In genomic region chr2:35952187-35952958, GRCm38 (mm10) we compare ENCODE assay signal across 20 mouse cellular contexts. TPM values are rescaled to one million over a fixed set of nuclear protein-coding genes. Genes with fewer than 3 reads are reported as not detected.
DNase-seq lines count a peak whose midpoint lies in the region; ATAC-seq and TF ChIP-seq lines count a peak whose summit lies in the region.
"Had no signal": no experiment of that assay in that cellular context is flagged by ENCODE, and none has a peak within 500 bp of the region (broad histone marks: within the 10 kb centered on the region; RNA-seq: fewer than 3 reads in every experiment).

No protein-coding gene starts in this region.

- TF ChIP-seq POLR2A in liver, adult 2 months (IDR thresholded peaks at IDR 0.05; ENCODE audit: extremely low read depth, insufficient read depth, low read length) = no peak
- TF ChIP-seq POLR2A in brain, embryonic 14.5 days (IDR thresholded peaks at IDR 0.05; ENCODE audit: borderline replicate concordance, extremely low read depth, insufficient read depth, insufficient read length, poor library complexity, severe bottlenecking) = no peak

- WGBS in liver, adult 2 months = 39% methylated on average over 16 of the region's 16 CpGs
- 66% methylated on average over 16 of the region's 16 CpGs for WGBS in liver, embryonic 11.5 days
- WGBS in limb, embryonic 10.5 days = 54% methylated on average over 16 of the region's 16 CpGs

- H3K27me3 ChIP-seq in liver, adult 2 months (ENCODE audit: control insufficient read depth, insufficient read depth, low read length) = no peaks in the 10 kb centered on the region
- H3K27me3 ChIP-seq in liver, embryonic 11.5 days (replicated peaks; ENCODE audit: control insufficient read depth, insufficient read depth, low read length) = no peaks in the 10 kb centered on the region
- H3K27me3 ChIP-seq in limb, embryonic 10.5 days (ENCODE audit: low read depth, poor library complexity, severe bottlenecking) = 0 out of 2 replicates have a peak, but pooled peaks cover 16% of the 10 kb centered on the region
- H3K27me3 ChIP-seq: intestine, embryonic 15.5 days had no signal

- DNase-seq in liver, adult 2 months (ENCODE audit: extremely low read depth, low read depth, low spot score) = peak; percentile 77
- DNase-seq in liver, embryonic 11.5 days (ENCODE audit: low spot score) = no peak
- peak; percentile 55 for DNase-seq in MN1 (ENCODE audit: low spot score)
- DNase-seq in brain, embryonic 14.5 days (ENCODE audit: low read depth) = peak; percentile 33
- DNase-seq in limb, embryonic 10.5 days (ENCODE audit: low spot score) = no peak
- DNase-seq in layer of hippocampus, adult 9-10 months (ENCODE audit: low spot score) = no peak
- DNase-seq: adrenal gland, adult 8-10 months; cerebellum, adult 11-12 months; cerebellum, postnatal 25 days; embryo, embryonic 11 days; gastrocnemius, postnatal 14 days; heart, adult 2 months; heart, postnatal 36 days; kidney, postnatal 4 days; lung, adult 2 months; right cerebral cortex, adult 18-20 months had no signal

- no peaks in the 10 kb centered on the region for H3K9me3 ChIP-seq in liver, embryonic 11.5 days (ENCODE audit: control insufficient read depth, low read length)
- H3K9me3 ChIP-seq in limb, embryonic 10.5 days (replicated peaks) = 0 out of 2 replicates have a peak, but pooled peaks cover 2% of the 10 kb centered on the region
- H3K9me3 ChIP-seq: intestine, embryonic 15.5 days had no signal

- H3K4me3 ChIP-seq in liver, adult 2 months (ENCODE audit: insufficient read depth, low read depth, low read length) = no peak overlapping the region
- H3K4me3 ChIP-seq in liver, embryonic 11.5 days (ENCODE audit: low read depth, low read length) = no peak overlapping the region
- no peak overlapping the region for H3K4me3 ChIP-seq in limb, embryonic 10.5 days
- H3K4me3 ChIP-seq: heart, adult 2 months; intestine, embryonic 15.5 days; limb, embryonic 13.5 days; myocyte had no signal

- no peaks in the 10 kb centered on the region for H3K36me3 ChIP-seq in liver, adult 2 months (ENCODE audit: control insufficient read depth, insufficient read depth, low read length)
- no peaks in the 10 kb centered on the region for H3K36me3 ChIP-seq in liver, embryonic 11.5 days (ENCODE audit: control insufficient read depth, insufficient read depth, low read length)
- H3K36me3 ChIP-seq in limb, embryonic 10.5 days = no peaks in the 10 kb centered on the region
- H3K36me3 ChIP-seq: intestine, embryonic 15.5 days; limb, embryonic 13.5 days had no signal

- H3K4me2 ChIP-seq in liver, embryonic 11.5 days = no peak overlapping the region
- H3K4me2 ChIP-seq: intestine, embryonic 15.5 days; limb, embryonic 13.5 days had no signal

- no peak overlapping the region for H3K9ac ChIP-seq in liver, adult 2 months (ENCODE audit: low read depth, low read length)
- H3K9ac ChIP-seq in liver, embryonic 11.5 days (ENCODE audit: low read depth, low read length) = no peak overlapping the region
- H3K9ac ChIP-seq: intestine, embryonic 15.5 days; limb, embryonic 13.5 days had no signal

- no peaks in the 10 kb centered on the region for H3K79me2 ChIP-seq in liver, adult 2 months (ENCODE audit: control insufficient read depth, insufficient read depth, low read length)

- H3K27ac ChIP-seq in liver, adult 2 months (replicated peaks; ENCODE audit: insufficient read depth, low read depth, low read length) = no peak overlapping the region
- H3K27ac ChIP-seq in liver, embryonic 11.5 days (ENCODE audit: low read depth, low read length) = no peak overlapping the region
- H3K27ac ChIP-seq in limb, embryonic 10.5 days = peak overlapping the region; percentile 16; the same call in 1 of the 2 replicates
- H3K27ac ChIP-seq: heart, adult 2 months; intestine, embryonic 15.5 days; limb, embryonic 13.5 days had no signal

- no peak for TF ChIP-seq CTCF in liver, adult 2 months (IDR thresholded peaks at IDR 0.05; ENCODE audit: low read depth, low read length)
- no peak for TF ChIP-seq CTCF in brain, embryonic 14.5 days (IDR thresholded peaks at IDR 0.05; ENCODE audit: borderline replicate concordance, extremely low read depth, insufficient read depth, insufficient read length)

- no peak for ATAC-seq in liver, embryonic 11.5 days (replicated peaks; ENCODE audit: low FRiP score)
- no peak for ATAC-seq in monocyte, adult 5-6 weeks (replicated peaks; ENCODE audit: insufficient number of reproducible peaks, low FRiP score, low TSS enrichment, poor library complexity, severe bottlenecking)
- ATAC-seq: intestine, embryonic 15.5 days had no signal

- no peaks in the 10 kb centered on the region; the same call in none of the 2 replicates for H3K4me1 ChIP-seq in liver, adult 2 months (ENCODE audit: control insufficient read depth, insufficient read depth, low read length)
- H3K4me1 ChIP-seq in liver, embryonic 11.5 days (replicated peaks; ENCODE audit: control insufficient read depth, insufficient read depth, low read length) = no peaks in the 10 kb centered on the region
- peaks cover 22% of the 10 kb centered on the region for H3K4me1 ChIP-seq in limb, embryonic 10.5 days
- H3K4me1 ChIP-seq: intestine, embryonic 15.5 days had no signal

RNA-seq across cellular contexts. Expression of gene Ttll11, which starts 27.3 kb away (rescaled TPM):
- total RNA-seq in liver, adult 2 months (2014; rRNA removed) = 0.07 and 0.09 TPM in 2 replicates
- polyA plus RNA-seq in liver, adult 2 months (2012; rRNA removed) = 0.15 and 0.55 TPM in 2 replicates
- polyA plus RNA-seq in liver, embryonic 11.5 days (2014; fragmentation: Nextera tagmentation; extraction: Ambion mirVana) = 0.36 and 0.45 TPM in 2 replicates
- 7.8 and 9.3 TPM in 2 replicates for polyA plus RNA-seq in brain, embryonic 14.5 days (2012; rRNA removed)
- polyA plus RNA-seq in limb, embryonic 10.5 days (2016; fragmentation: Nextera tagmentation; extraction: Ambion mirVana) = 0.65 TPM in 2 replicates
- 1.6 TPM in 1 of 3 replicates, not detected in the others for total RNA-seq in monocyte, adult 5-6 weeks (2017)

Comparison
In these comparisons a context has a peak if more than half of its experiments do, and no peak if none do; other contexts are left out.
1. DNase-seq: peak in liver, adult 2 months (single experiment), MN1 (single experiment) and brain, embryonic 14.5 days (single experiment); none in liver, embryonic 11.5 days (single experiment), limb, embryonic 10.5 days (single experiment) and layer of hippocampus, adult 9-10 months (single experiment).